Mouse (Mus musculus) embryo, embryonic 10 days (tissue): ENCODE measurements at regions not wholly inside any gene's neighbourhood (a gene's known extent, or its start where the extent isn't known, plus 50 kb on each side); places are given as distances from the start of the nearest gene placed in this dataset.
A peak's percentile ranks its signal among the peaks of the same experiment; 100 is the strongest.

Source experiments
- DNase-seq: peaks from one replicate; pipeline ENCODE4 v3.0.0-alpha.2; 2015; ENCODE audit warnings: low spot score

DNA sequence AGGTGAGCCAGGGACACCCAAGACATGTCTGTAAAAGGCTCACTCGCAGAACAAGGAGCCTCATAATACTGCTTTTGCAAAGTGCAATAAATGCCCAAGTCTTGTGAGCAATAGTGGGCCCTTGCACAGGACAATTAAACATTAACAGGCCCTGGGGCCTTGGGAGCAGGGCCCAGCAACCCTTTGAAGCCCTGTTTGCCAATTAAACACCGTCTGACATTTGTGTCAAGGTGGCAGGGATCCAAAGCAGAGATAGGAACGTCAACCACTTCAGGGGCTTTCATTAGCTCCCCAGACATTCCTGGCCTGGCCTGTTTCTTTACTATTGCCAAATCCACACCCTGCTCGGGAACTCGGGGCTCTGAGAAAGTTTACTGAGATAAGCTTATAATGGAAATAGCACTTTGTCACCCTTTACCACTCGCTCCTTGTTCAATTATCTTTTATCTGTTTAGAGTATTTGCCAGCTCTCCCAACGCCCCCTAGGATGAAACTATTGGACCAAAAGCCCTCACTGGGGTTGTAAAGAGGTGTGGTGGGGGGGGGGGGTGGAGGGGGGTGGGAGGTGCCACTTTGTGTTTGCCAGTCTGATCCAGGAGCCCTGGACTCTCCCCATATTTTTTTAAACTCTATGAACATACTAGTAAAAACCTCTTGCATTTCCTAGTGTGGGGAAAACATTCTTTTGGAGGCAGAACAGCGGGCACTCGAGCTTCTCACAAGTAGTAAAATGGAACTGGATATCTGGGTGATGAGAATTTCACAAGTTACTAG, 247.4 kb downstream of the Fam49a start:
- DNase-seq = peak; percentile 27

DNA sequence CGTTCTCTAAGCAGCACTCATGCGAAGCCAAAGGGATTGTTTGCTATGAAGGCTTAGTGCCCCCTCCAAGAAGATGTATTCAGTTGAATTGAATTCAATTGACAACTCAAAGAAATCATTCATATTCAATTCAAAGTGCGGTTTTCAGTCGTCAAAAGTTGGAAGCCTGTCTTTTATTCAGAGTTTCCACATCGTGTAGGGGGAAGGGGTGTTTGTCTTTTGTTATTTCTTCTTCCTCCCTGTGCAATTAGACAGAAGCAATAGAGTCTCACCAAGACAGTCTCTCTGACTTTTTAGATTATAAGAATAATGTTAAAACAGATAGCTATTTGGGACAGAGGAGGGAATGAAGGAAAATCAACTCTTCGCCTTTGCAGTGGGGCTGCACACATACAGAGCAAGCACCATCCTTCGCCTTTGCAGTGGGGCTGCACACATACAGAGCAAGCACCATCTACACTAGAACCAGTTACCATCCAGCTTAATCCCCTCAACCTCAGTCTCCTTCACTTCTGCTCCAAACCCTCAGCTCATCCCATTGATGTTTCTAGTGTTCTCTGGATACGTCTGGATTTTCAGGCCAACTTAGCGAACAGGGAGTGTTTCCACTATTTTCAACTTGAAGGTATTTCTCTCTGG, 246.7 kb downstream of the Fam49a start:
- DNase-seq = no peak

DNA sequence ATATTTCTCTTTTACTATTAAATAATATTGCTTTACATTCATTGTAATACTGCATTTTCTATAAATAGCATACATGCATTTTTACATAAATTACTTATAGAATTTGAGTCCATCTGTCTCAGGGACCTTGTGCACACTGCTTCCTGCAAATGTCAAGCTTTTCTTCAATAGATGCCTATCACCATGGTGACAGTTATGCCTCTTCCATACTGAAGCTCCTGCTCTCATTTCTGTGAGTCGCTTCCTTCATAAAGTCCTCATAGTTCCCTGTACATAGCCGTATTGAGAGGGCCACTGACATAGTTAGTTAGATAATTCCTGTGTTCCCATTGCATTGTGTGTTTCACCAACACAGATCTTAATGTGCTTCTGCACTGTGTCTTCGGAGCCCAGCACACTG, 244.7 kb downstream of the Fam49a start:
- DNase-seq = no peak

DNA sequence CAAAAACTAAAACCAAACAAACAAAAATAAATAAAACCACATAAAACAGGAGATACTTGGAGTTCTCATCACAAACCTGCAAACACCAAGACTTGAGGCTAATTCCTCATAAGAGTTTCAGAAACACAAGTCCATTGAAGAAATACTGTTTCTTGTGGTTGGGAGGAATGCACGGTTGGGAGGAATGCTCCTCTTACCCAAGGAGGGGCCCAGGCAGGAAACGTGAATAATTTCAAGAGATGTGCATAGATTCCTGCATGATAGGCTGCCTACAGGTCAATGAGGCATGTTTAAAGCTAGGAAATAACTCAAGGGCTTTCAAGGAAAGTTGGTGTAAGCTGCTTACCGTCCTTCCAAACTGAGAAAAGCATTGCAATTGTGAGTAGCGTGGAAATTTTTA, 243.7 kb downstream of the Fam49a start:
- no peak for DNase-seq

GRCm38 (mm10) chr12:12499903-12500302, 238.0 kb downstream of the Fam49a start:
- DNase-seq = no peak

DNA sequence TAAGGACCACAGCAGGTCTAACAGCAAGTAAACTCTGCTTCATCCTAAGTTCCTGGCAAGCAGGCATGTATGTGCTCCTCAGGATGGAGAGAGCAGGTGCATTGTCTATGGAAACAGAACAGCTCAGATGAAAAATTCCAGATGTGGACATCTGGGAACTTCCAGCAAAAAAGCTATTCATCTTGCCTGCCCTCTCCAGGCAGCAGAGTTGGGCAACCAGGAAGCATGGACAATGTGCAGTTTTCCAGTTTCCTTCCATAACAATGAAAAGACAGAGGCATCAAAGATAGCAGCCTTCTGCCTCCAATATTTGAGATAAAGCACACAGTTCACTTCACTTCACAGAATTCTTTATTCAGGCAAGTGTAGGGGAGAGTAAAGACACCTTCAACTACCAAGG, 236.7 kb downstream of the Fam49a start:
- no peak for DNase-seq

- no peak for DNase-seq
These were observed 235.4 kb downstream of the Fam49a start for GRCm38 (mm10) chr12:12497277-12497841.

GRCm38 (mm10) chr12:12496593-12497141, 234.7 kb downstream of the Fam49a start:
- no peak for DNase-seq

DNA sequence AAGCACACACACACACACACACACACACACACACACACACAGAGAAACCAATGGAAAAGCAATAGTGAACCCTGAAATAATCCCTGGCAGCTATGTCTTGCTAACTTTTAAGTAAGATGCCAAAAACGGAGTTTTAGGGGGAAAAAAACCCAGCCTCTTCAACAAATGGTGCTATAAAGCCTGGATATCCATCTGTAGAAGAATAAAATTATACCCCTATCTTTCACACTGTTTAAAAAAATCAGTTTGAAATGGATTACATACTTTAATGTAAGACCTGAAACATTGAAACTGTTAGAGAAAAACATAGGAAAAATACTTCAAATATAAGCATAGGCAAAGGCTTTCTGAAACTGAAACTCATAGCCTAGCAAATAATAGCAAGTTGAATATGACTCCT, 228.2 kb downstream of the Fam49a start:
- no peak for DNase-seq

GRCm38 (mm10) chr12:12488090-12488489, 226.2 kb downstream of the Fam49a start:
- DNase-seq = no peak

- no peak for DNase-seq
These were observed 224.9 kb downstream of the Fam49a start for GRCm38 (mm10) chr12:12486656-12487356.

- DNase-seq = peak; percentile 9
These were observed 223.2 kb downstream of the Fam49a start for GRCm38 (mm10) chr12:12484921-12485680.

DNA sequence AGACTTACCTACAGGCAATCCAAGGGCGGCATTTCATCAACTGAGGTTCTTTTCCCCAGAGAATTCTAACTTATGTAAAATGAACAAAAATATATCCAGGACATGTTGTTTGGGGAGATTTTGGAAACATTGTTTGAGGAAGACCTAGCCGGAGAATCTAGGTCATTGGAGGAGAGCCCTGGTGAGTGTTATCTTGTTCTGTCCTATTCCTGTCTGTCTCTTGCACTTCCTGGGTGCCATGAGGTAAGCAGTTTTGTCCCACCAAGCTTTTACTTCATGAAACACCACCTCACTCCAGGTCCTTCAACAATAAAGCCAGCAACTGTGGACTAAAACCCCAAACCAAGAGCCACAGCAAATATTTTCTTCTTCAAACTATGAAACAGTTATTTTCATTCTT, 218.5 kb downstream of the Fam49a start:
- no peak for DNase-seq

DNA sequence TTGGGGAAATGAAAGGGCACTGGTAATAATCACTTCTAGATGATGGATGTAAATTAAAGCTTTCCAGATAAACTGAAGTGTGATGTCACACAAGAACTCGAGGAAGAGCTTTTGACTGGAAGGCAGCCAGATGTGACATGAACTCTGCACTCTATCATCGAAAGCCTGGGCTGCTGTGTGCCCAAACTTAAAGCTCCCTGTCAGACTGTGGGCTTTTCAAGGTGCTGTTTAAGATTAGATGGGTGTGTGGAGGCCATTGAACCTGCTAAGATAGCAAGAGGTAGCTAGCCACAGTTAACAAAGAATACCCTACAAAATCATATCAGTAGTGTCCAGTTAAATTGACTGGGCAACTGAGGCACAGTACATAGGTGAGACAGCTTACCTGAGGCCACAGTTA, 190.1 kb downstream of the Fam49a start:
- no peak for DNase-seq

DNA sequence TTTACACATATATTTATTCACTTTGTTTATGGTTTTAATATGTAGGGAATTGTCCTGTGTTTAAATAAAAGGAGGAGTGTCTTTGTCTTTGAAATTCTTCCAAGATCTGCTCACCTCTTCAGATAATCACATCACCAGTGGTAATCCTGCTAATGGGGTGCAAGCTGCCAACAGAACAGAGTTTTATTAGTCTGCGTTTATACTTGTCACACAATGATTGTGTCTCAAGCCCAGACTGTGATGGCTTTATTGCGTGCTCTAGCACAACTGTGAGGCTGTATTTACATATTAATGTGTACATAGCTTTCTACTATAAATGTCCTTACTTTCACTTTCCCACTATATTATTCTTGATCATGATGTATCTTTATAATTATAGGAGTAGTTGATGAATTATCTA, 184.8 kb downstream of the Fam49a start:
- no peak for DNase-seq

GRCm38 (mm10) chr12:12446281-12446680, 184.3 kb downstream of the Fam49a start:
- no peak for DNase-seq

- DNase-seq = no peak
These were observed 180.9 kb downstream of the Fam49a start for GRCm38 (mm10) chr12:12442872-12443271.

- DNase-seq = no peak
These were observed 174.4 kb downstream of the Fam49a start for GRCm38 (mm10) chr12:12436379-12436778.

DNA sequence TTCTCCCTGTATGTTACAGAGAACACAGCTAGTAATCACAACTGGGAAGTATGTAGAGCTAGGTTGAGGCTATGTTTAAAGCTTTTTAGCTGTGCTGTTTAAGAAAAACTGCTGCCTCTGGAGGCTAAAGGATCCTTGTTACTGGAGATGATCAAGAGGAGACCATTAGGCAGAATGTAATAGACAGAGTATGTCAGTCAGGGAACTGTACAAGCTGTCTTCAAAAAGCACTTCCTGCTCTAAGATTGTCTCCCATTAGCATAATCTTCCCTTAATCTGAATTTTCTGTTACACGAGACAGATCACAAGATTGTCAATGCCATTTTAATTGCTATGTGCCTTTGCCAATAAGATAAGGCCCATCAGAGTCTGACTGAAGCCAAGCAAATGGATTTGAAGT, 170.7 kb downstream of the Fam49a start:
- DNase-seq = no peak
